Mouse (Mus musculus): ENCODE data around the gene Daxx. TPM values are rescaled to one million over a fixed set of nuclear protein-coding genes. Genes with fewer than 3 reads are reported as not detected.
A peak's percentile ranks its signal among the peaks of the same experiment; 100 is the strongest.
"Not testable (repeated sequence)": the region's sequence is repeated elsewhere in the genome, so short reads cannot be mapped to it uniquely, and the experiment has no call there.

Daxx gene
- total RNA-seq, 4 experiments from 2014 or later = 14.1 to 18.5 (median 16.1) TPM

GRCm38 (mm10) chr17:33902491-33902890 lies 6.7 kb upstream of the Daxx start:
- DNase-seq (ENCODE audit: low spot score in 2 of 2) = no peak

- not testable (repeated sequence) for DNase-seq (ENCODE audit: low spot score in 2 of 2)
These were observed 5.1 kb upstream of the Daxx start for GRCm38 (mm10) chr17:33903911-33904651.

GRCm38 (mm10) chr17:33904835-33905234 lies 4.4 kb upstream of the Daxx start, which contains the start of gene Platr17:
Platr17 (plus strand) TSS chr17:33905135.
- not testable (repeated sequence) for DNase-seq (ENCODE audit: low spot score in 2 of 2)

- DNase-seq (ENCODE audit: low spot score in 2 of 2) = no peak
These were observed 710 bp upstream of the Daxx start for GRCm38 (mm10) chr17:33908331-33909076.

GRCm38 (mm10) chr17:33909869-33910250 lies 646 bp downstream of the Daxx start:
- no peak for DNase-seq (ENCODE audit: low spot score in 2 of 2)

GRCm38 (mm10) chr17:33910346-33911051 lies 1.3 kb downstream of the Daxx start:
- DNase-seq (ENCODE audit: low spot score in 2 of 2) = no peak

GRCm38 (mm10) chr17:33911052-33911812 lies 2.0 kb downstream of the Daxx start:
- no peak for DNase-seq (ENCODE audit: low spot score in 2 of 2)

GRCm38 (mm10) chr17:33911813-33912414 lies 2.7 kb downstream of the Daxx start:
- DNase-seq (ENCODE audit: low spot score in 2 of 2) = no peak

- no peak for DNase-seq (ENCODE audit: low spot score in 2 of 2)
These were observed 4.0 kb downstream of the Daxx start for GRCm38 (mm10) chr17:33913264-33913663.

- DNase-seq (ENCODE audit: low spot score in 2 of 2) = no peak
These were observed 4.7 kb downstream of the Daxx start for GRCm38 (mm10) chr17:33913905-33914304.

GRCm38 (mm10) chr17:33914969-33915391 lies 5.8 kb downstream of the Daxx start:
- no peak for DNase-seq (ENCODE audit: low spot score in 2 of 2)

- DNase-seq (ENCODE audit: low spot score in 2 of 2) = peak; percentile 92 to 95
These were observed 6.5 kb downstream of the Daxx start, which contains the start of the genes Tapbp and Zbtb22 for GRCm38 (mm10) chr17:33915671-33916250. Tapbp (plus strand) TSS chr17:33915899. Zbtb22 (plus strand) TSS chr17:33915904.

GRCm38 (mm10) chr17:33916294-33916693 lies 7.1 kb downstream of the Daxx start:
- no peak for DNase-seq (ENCODE audit: low spot score in 2 of 2)

GRCm38 (mm10) chr17:33916847-33917655 lies 7.8 kb downstream of the Daxx start:
- no peak for DNase-seq (ENCODE audit: low spot score in 2 of 2)

GRCm38 (mm10) chr17:33917656-33918292 lies 8.6 kb downstream of the Daxx start:
- no peak for DNase-seq (ENCODE audit: low spot score in 2 of 2)

- peak in 1 of 2 experiments; percentile 48 for DNase-seq (ENCODE audit: low spot score in 2 of 2)
These were observed 9.3 kb downstream of the Daxx start for GRCm38 (mm10) chr17:33918293-33919203.

GRCm38 (mm10) chr17:33919351-33920281 lies 10.4 kb downstream of the Daxx start:
- DNase-seq (ENCODE audit: low spot score in 2 of 2) = peak; percentile 69 to 81

Measured in gastrocnemius, adult 8-10 months (tissue).